Mouse (Mus musculus): ENCODE measurements around the gene Nf2. TPM values are rescaled to one million over a fixed set of nuclear protein-coding genes. Genes with fewer than 3 reads are reported as not detected.
"Not testable (repeated sequence)": the region's sequence is repeated elsewhere in the genome, so short reads cannot be mapped to it uniquely, and the experiment has no call there.

Gene Nf2
- polyA plus RNA-seq, 1 experiment from 2014 or later: 63.9 TPM

- H3K36me3 ChIP-seq (replicated peaks; ENCODE audit: control insufficient read depth, insufficient read depth): no peaks in the 10 kb centered on the region
- no peaks in the 10 kb centered on the region for H3K4me1 ChIP-seq (replicated peaks; ENCODE audit: control insufficient read depth, insufficient read depth, low read length)
- 96% methylated on average over 3 of the region's 3 CpGs for WGBS
- ATAC-seq (ENCODE audit: low FRiP score) (no peak), DNase-seq (ENCODE audit: low spot score) (no peak)
- H3K4me2 ChIP-seq (replicated peaks): no peak overlapping the region
- H3K9me3 ChIP-seq (ENCODE audit: control insufficient read depth, low read length): no peaks in the 10 kb centered on the region
- no peak overlapping the region for H3K9ac ChIP-seq
- no peak overlapping the region for H3K4me3 ChIP-seq (replicated peaks; ENCODE audit: low read length)
- H3K27ac ChIP-seq: no peak overlapping the region
- H3K27me3 ChIP-seq (ENCODE audit: control insufficient read depth, insufficient read depth, low read length): no peaks in the 10 kb centered on the region
These were observed 23.1 kb downstream of the Nf2 start for GRCm38 (mm10) chr11:4826152-4826778.

- Histone ChIP-seq H3K27me3 (ENCODE audit: control insufficient read depth, insufficient read depth, low read length) (no peaks in the 10 kb centered on the region), H3K27ac (no peak overlapping the region), H3K4me2 (replicated peaks) (no peak overlapping the region), H3K9me3 (ENCODE audit: control insufficient read depth, low read length) (no peaks in the 10 kb centered on the region), H3K4me1 (replicated peaks; ENCODE audit: control insufficient read depth, insufficient read depth, low read length) (no peaks in the 10 kb centered on the region), H3K4me3 (replicated peaks; ENCODE audit: low read length) (no peak overlapping the region), H3K9ac (no peak overlapping the region), H3K36me3 (replicated peaks; ENCODE audit: control insufficient read depth, insufficient read depth) (no peaks in the 10 kb centered on the region)
- no peak for ATAC-seq (ENCODE audit: low FRiP score)
- no peak for DNase-seq (ENCODE audit: low spot score)
- WGBS: 92% methylated on average over 6 of the region's 6 CpGs
These were observed 25.6 kb downstream of the Nf2 start for GRCm38 (mm10) chr11:4823655-4824312.

GRCm38 (mm10) chr11:4822446-4822842, 26.9 kb downstream of the Nf2 start:
- H3K9ac ChIP-seq; ATAC-seq (ENCODE audit: low FRiP score); H3K4me2 ChIP-seq (replicated peaks); H3K27ac ChIP-seq; H3K4me3 ChIP-seq (replicated peaks; ENCODE audit: low read length); H3K36me3 ChIP-seq (replicated peaks; ENCODE audit: control insufficient read depth, insufficient read depth); H3K27me3 ChIP-seq (ENCODE audit: control insufficient read depth, insufficient read depth, low read length); H3K9me3 ChIP-seq (ENCODE audit: control insufficient read depth, low read length); H3K4me1 ChIP-seq (replicated peaks; ENCODE audit: control insufficient read depth, insufficient read depth, low read length); DNase-seq (ENCODE audit: low spot score): not testable (repeated sequence)
- WGBS: 91% methylated on average over 4 of the region's 4 CpGs

- H3K36me3 ChIP-seq (replicated peaks; ENCODE audit: control insufficient read depth, insufficient read depth): no peaks in the 10 kb centered on the region
- no peak overlapping the region for H3K4me2 ChIP-seq (replicated peaks)
- no peak overlapping the region for H3K9ac ChIP-seq
- no peaks in the 10 kb centered on the region for H3K27me3 ChIP-seq (ENCODE audit: control insufficient read depth, insufficient read depth, low read length)
- no peaks in the 10 kb centered on the region for H3K9me3 ChIP-seq (ENCODE audit: control insufficient read depth, low read length)
- no peaks in the 10 kb centered on the region for H3K4me1 ChIP-seq (replicated peaks; ENCODE audit: control insufficient read depth, insufficient read depth, low read length)
- ATAC-seq (ENCODE audit: low FRiP score) (peak; percentile 57; the same call in 1 of the 2 replicates), DNase-seq (ENCODE audit: low spot score) (peak; percentile 79)
- 45% methylated on average over 7 of the region's 7 CpGs for WGBS
- no peak overlapping the region for H3K27ac ChIP-seq
- no peak overlapping the region for H3K4me3 ChIP-seq (replicated peaks; ENCODE audit: low read length)
These were observed 27.6 kb downstream of the Nf2 start for GRCm38 (mm10) chr11:4821492-4822445.

- no peaks in the 10 kb centered on the region for H3K4me1 ChIP-seq (replicated peaks; ENCODE audit: control insufficient read depth, insufficient read depth, low read length)
- H3K36me3 ChIP-seq (replicated peaks; ENCODE audit: control insufficient read depth, insufficient read depth): peaks cover 14% of the 10 kb centered on the region; the same call in 1 of the 2 replicates
- no peak overlapping the region for H3K27ac ChIP-seq
- 87% methylated on average over 7 of the region's 7 CpGs for WGBS
- ATAC-seq (ENCODE audit: low FRiP score): no peak
- no peak for DNase-seq (ENCODE audit: low spot score)
- no peaks in the 10 kb centered on the region for H3K9me3 ChIP-seq (ENCODE audit: control insufficient read depth, low read length)
- H3K4me2 ChIP-seq (replicated peaks): no peak overlapping the region
- no peak overlapping the region for H3K4me3 ChIP-seq (replicated peaks; ENCODE audit: low read length)
- H3K27me3 ChIP-seq (ENCODE audit: control insufficient read depth, insufficient read depth, low read length): no peaks in the 10 kb centered on the region
- H3K9ac ChIP-seq: no peak overlapping the region
These were observed 34.6 kb downstream of the Nf2 start for GRCm38 (mm10) chr11:4814507-4815450.

GRCm38 (mm10) chr11:4808311-4808710, 41.0 kb downstream of the Nf2 start:
- Histone ChIP-seq H3K4me3 (replicated peaks; ENCODE audit: low read length) (no peak overlapping the region), H3K27me3 (ENCODE audit: control insufficient read depth, insufficient read depth, low read length) (no peaks in the 10 kb centered on the region; the same call in 1 of the 2 replicates), H3K9me3 (ENCODE audit: control insufficient read depth, low read length) (no peaks in the 10 kb centered on the region), H3K9ac (no peak overlapping the region), H3K27ac (no peak overlapping the region), H3K4me2 (replicated peaks) (no peak overlapping the region), H3K36me3 (replicated peaks; ENCODE audit: control insufficient read depth, insufficient read depth) (peaks cover 4% of the 10 kb centered on the region; the same call in 1 of the 2 replicates), H3K4me1 (replicated peaks; ENCODE audit: control insufficient read depth, insufficient read depth, low read length) (no peaks in the 10 kb centered on the region)
- ATAC-seq (ENCODE audit: low FRiP score) (no peak), DNase-seq (ENCODE audit: low spot score) (no peak)
- 74% methylated on average over 6 of the region's 6 CpGs for WGBS

GRCm38 (mm10) chr11:4806031-4806715, 43.2 kb downstream of the Nf2 start:
- no peak overlapping the region for H3K4me3 ChIP-seq (replicated peaks; ENCODE audit: low read length)
- H3K27ac ChIP-seq: no peak overlapping the region
- DNase-seq (ENCODE audit: low spot score) (no peak), ATAC-seq (ENCODE audit: low FRiP score) (no peak)
- H3K9ac ChIP-seq: no peak overlapping the region
- no peaks in the 10 kb centered on the region for H3K9me3 ChIP-seq (ENCODE audit: control insufficient read depth, low read length)
- no peaks in the 10 kb centered on the region; the same call in 1 of the 2 replicates for H3K27me3 ChIP-seq (ENCODE audit: control insufficient read depth, insufficient read depth, low read length)
- peaks cover 15% of the 10 kb centered on the region for H3K36me3 ChIP-seq (replicated peaks; ENCODE audit: control insufficient read depth, insufficient read depth)
- no peaks in the 10 kb centered on the region for H3K4me1 ChIP-seq (replicated peaks; ENCODE audit: control insufficient read depth, insufficient read depth, low read length)
- no peak overlapping the region for H3K4me2 ChIP-seq (replicated peaks)
- WGBS: 78% methylated on average over 6 of the region's 6 CpGs

GRCm38 (mm10) chr11:4804921-4805562, 44.3 kb downstream of the Nf2 start:
- DNase-seq (ENCODE audit: low spot score): no peak
- H3K9ac ChIP-seq: no peak overlapping the region

More at GRCm38 (mm10) chr11:4804921-4805562, 44.3 kb downstream of the Nf2 start:
- Histone ChIP-seq H3K27ac (no peak overlapping the region), H3K4me1 (replicated peaks; ENCODE audit: control insufficient read depth, insufficient read depth, low read length) (no peaks in the 10 kb centered on the region), H3K4me2 (replicated peaks) (no peak overlapping the region), H3K36me3 (replicated peaks; ENCODE audit: control insufficient read depth, insufficient read depth) (peaks cover 15% of the 10 kb centered on the region), H3K4me3 (replicated peaks; ENCODE audit: low read length) (no peak overlapping the region), H3K27me3 (ENCODE audit: control insufficient read depth, insufficient read depth, low read length) (no peaks in the 10 kb centered on the region; the same call in 1 of the 2 replicates), H3K9me3 (ENCODE audit: control insufficient read depth, low read length) (no peaks in the 10 kb centered on the region)
- 93% methylated on average over 6 of the region's 6 CpGs for WGBS
- ATAC-seq (ENCODE audit: low FRiP score): no peak

All from hindbrain, embryonic 14.5 days (tissue).